Mouse (Mus musculus): ENCODE results near the gene Ppcs. TPM values are rescaled to one million over a fixed set of nuclear protein-coding genes. Genes with fewer than 3 reads are reported as not detected.

Gene Ppcs
- polyA plus RNA-seq, 1 experiment from 2014 or later = 31.5 TPM

DNA sequence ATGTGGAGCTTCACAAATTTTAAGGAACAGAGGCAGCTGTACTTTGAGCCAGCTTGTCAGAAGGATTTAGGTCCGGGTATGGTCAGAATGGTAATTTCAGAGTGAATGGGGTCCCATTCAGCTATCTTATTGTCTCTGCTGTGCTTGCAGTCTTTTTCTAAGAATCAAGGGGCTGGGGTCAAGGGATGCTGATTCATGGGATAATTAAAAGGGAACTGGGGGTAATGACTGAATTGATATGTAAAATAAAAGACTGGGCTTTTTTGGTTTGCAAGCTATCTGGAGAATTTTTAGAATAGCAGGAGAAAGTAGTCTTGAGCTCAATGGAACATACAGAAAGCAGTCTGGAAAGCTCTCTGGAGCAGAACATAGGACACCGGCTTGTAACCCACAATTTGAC is 18.8 kb downstream of the Ppcs start:
- Histone ChIP-seq H3K9ac (ENCODE audit: low read length) (no peak overlapping the region), H3K4me3 (ENCODE audit: low read length) (no peak overlapping the region), H3K4me1 (replicated peaks; ENCODE audit: control insufficient read depth, insufficient read depth, low read length) (no peaks in the 10 kb centered on the region), H3K27me3 (ENCODE audit: control insufficient read depth, insufficient read depth, low read depth, low read length) (no peaks in the 10 kb centered on the region), H3K36me3 (ENCODE audit: control insufficient read depth, insufficient read depth, low read length) (0 out of 2 replicates have a peak, but pooled peaks cover 3% of the 10 kb centered on the region), H3K9me3 (ENCODE audit: control insufficient read depth, low read length) (peaks cover 9% of the 10 kb centered on the region), H3K4me2 (ENCODE audit: low read depth, low read length) (no peak overlapping the region), H3K27ac (ENCODE audit: low read length) (no peak overlapping the region)
- WGBS = 85% methylated on average over 2 of the region's 2 CpGs
- ATAC-seq (ENCODE audit: low read depth) = no peak

- no peak overlapping the region for H3K4me3 ChIP-seq (ENCODE audit: low read length)
- H3K9ac ChIP-seq (ENCODE audit: low read length) = no peak overlapping the region
- H3K36me3 ChIP-seq (ENCODE audit: control insufficient read depth, insufficient read depth, low read length) = 0 out of 2 replicates have a peak, but pooled peaks cover 3% of the 10 kb centered on the region
- peaks cover 9% of the 10 kb centered on the region for H3K9me3 ChIP-seq (ENCODE audit: control insufficient read depth, low read length)
- H3K27ac ChIP-seq (ENCODE audit: low read length) = no peak overlapping the region
- no peaks in the 10 kb centered on the region for H3K27me3 ChIP-seq (ENCODE audit: control insufficient read depth, insufficient read depth, low read depth, low read length)
- 46% methylated on average over 7 of the region's 7 CpGs for WGBS
- no peaks in the 10 kb centered on the region for H3K4me1 ChIP-seq (replicated peaks; ENCODE audit: control insufficient read depth, insufficient read depth, low read length)
- H3K4me2 ChIP-seq (ENCODE audit: low read depth, low read length) = no peak overlapping the region
- no peak for ATAC-seq (ENCODE audit: low read depth)
These were observed 21.3 kb downstream of the Ppcs start for GRCm38 (mm10) chr4:119400896-119401295.

- H3K4me1 ChIP-seq (replicated peaks; ENCODE audit: control insufficient read depth, insufficient read depth, low read length) = no peaks in the 10 kb centered on the region
- no peak for ATAC-seq (ENCODE audit: low read depth)
- no peak overlapping the region for H3K27ac ChIP-seq (ENCODE audit: low read length)
- H3K27me3 ChIP-seq (ENCODE audit: control insufficient read depth, insufficient read depth, low read depth, low read length) = no peaks in the 10 kb centered on the region
- H3K4me3 ChIP-seq (ENCODE audit: low read length) = no peak overlapping the region
- no peak overlapping the region for H3K9ac ChIP-seq (ENCODE audit: low read length)
- H3K9me3 ChIP-seq (ENCODE audit: control insufficient read depth, low read length) = peaks cover 9% of the 10 kb centered on the region
- 0 out of 2 replicates have a peak, but pooled peaks cover 3% of the 10 kb centered on the region for H3K36me3 ChIP-seq (ENCODE audit: control insufficient read depth, insufficient read depth, low read length)
- WGBS = 67% methylated on average over 7 of the region's 7 CpGs
- no peak overlapping the region for H3K4me2 ChIP-seq (ENCODE audit: low read depth, low read length)
These were observed 23.5 kb downstream of the Ppcs start for GRCm38 (mm10) chr4:119398751-119399150.

DNA sequence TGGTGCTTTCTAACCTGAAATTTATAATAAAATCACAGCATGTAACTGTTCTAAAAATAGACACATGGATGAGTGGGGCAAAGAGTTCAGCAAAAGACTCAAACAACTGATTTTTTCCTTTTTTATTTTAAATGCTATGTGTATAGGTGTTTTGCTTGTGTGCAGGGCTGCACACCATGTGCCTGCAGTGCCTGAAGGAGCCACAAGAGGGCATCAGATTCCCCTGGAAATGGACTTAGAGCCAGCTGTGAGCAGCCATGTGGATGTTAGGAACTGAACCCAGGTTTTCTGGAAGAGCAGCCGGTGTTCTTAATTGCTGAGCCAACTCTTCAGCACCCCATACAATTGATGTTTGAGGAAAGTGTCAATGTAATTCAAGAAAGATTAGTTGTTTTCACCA is 31.9 kb downstream of the Ppcs start:
- Histone ChIP-seq H3K4me1 (replicated peaks; ENCODE audit: control insufficient read depth, insufficient read depth, low read length) (no peaks in the 10 kb centered on the region), H3K36me3 (ENCODE audit: control insufficient read depth, insufficient read depth, low read length) (no peaks in the 10 kb centered on the region), H3K4me3 (ENCODE audit: low read length) (no peak overlapping the region), H3K9me3 (ENCODE audit: control insufficient read depth, low read length) (no peaks in the 10 kb centered on the region), H3K9ac (ENCODE audit: low read length) (no peak overlapping the region), H3K27me3 (ENCODE audit: control insufficient read depth, insufficient read depth, low read depth, low read length) (no peaks in the 10 kb centered on the region), H3K27ac (ENCODE audit: low read length) (no peak overlapping the region), H3K4me2 (ENCODE audit: low read depth, low read length) (no peak overlapping the region)
- ATAC-seq (ENCODE audit: low read depth) = no peak
- 76% methylated on average over 1 of the region's 1 CpGs for WGBS

GRCm38 (mm10) chr4:119389184-119389583 is 33.0 kb downstream of the Ppcs start:
- no peaks in the 10 kb centered on the region for H3K4me1 ChIP-seq (replicated peaks; ENCODE audit: control insufficient read depth, insufficient read depth, low read length)
- H3K4me2 ChIP-seq (ENCODE audit: low read depth, low read length) = no peak overlapping the region
- no peaks in the 10 kb centered on the region for H3K27me3 ChIP-seq (ENCODE audit: control insufficient read depth, insufficient read depth, low read depth, low read length)
- WGBS = 82% methylated on average over 3 of the region's 3 CpGs
- no peaks in the 10 kb centered on the region for H3K9me3 ChIP-seq (ENCODE audit: control insufficient read depth, low read length)
- no peak overlapping the region for H3K4me3 ChIP-seq (ENCODE audit: low read length)
- no peak for ATAC-seq (ENCODE audit: low read depth)
- no peaks in the 10 kb centered on the region for H3K36me3 ChIP-seq (ENCODE audit: control insufficient read depth, insufficient read depth, low read length)
- H3K9ac ChIP-seq (ENCODE audit: low read length) = no peak overlapping the region
- H3K27ac ChIP-seq (ENCODE audit: low read length) = no peak overlapping the region

- H3K9ac ChIP-seq (ENCODE audit: low read length) = no peak overlapping the region
- H3K27ac ChIP-seq (ENCODE audit: low read length) = no peak overlapping the region
- H3K27me3 ChIP-seq (ENCODE audit: control insufficient read depth, insufficient read depth, low read depth, low read length) = no peaks in the 10 kb centered on the region
- no peaks in the 10 kb centered on the region for H3K4me1 ChIP-seq (replicated peaks; ENCODE audit: control insufficient read depth, insufficient read depth, low read length)
- WGBS = 65% methylated on average over 7 of the region's 7 CpGs
- no peaks in the 10 kb centered on the region for H3K9me3 ChIP-seq (ENCODE audit: control insufficient read depth, low read length)
- no peak overlapping the region for H3K4me3 ChIP-seq (ENCODE audit: low read length)
- no peaks in the 10 kb centered on the region for H3K36me3 ChIP-seq (ENCODE audit: control insufficient read depth, insufficient read depth, low read length)
- ATAC-seq (ENCODE audit: low read depth) = no peak
- no peak overlapping the region for H3K4me2 ChIP-seq (ENCODE audit: low read depth, low read length)
These were observed 40.6 kb downstream of the Ppcs start for GRCm38 (mm10) chr4:119381471-119382190.

- Histone ChIP-seq H3K27ac (ENCODE audit: low read length) (no peak overlapping the region), H3K4me2 (ENCODE audit: low read depth, low read length) (no peak overlapping the region), H3K4me3 (ENCODE audit: low read length) (no peak overlapping the region), H3K4me1 (replicated peaks; ENCODE audit: control insufficient read depth, insufficient read depth, low read length) (peaks cover 8% of the 10 kb centered on the region), H3K27me3 (ENCODE audit: control insufficient read depth, insufficient read depth, low read depth, low read length) (no peaks in the 10 kb centered on the region), H3K9ac (ENCODE audit: low read length) (no peak overlapping the region), H3K36me3 (ENCODE audit: control insufficient read depth, insufficient read depth, low read length) (no peaks in the 10 kb centered on the region), H3K9me3 (ENCODE audit: control insufficient read depth, low read length) (no peaks in the 10 kb centered on the region)
- WGBS = 87% methylated on average over 6 of the region's 6 CpGs
- ATAC-seq (ENCODE audit: low read depth) = no peak
These were observed 52.8 kb downstream of the Ppcs start for GRCm38 (mm10) chr4:119369460-119369859.

Other genes with a start within 250 kb of the Ppcs start
- 9.0 and 9.3 TPM in 2 replicates for gene Zfp691, start 248.2 kb downstream of the Ppcs start, polyA plus RNA-seq (2015; fragmentation: Nextera tagmentation; extraction: Ambion mirVana)
- gene Ermap, start 232.4 kb downstream of the Ppcs start, polyA plus RNA-seq (2015; fragmentation: Nextera tagmentation; extraction: Ambion mirVana) = 1.4 and 4.3 TPM in 2 replicates
- 114 and 123 TPM in 2 replicates for gene Svbp, start 227.1 kb downstream of the Ppcs start, polyA plus RNA-seq (2015; fragmentation: Nextera tagmentation; extraction: Ambion mirVana)
- gene Tmem269, start 204.2 kb downstream of the Ppcs start, polyA plus RNA-seq (2015; fragmentation: Nextera tagmentation; extraction: Ambion mirVana) = not detected in 2 replicates
- gene AU022252, start 189.7 kb downstream of the Ppcs start, polyA plus RNA-seq (2015; fragmentation: Nextera tagmentation; extraction: Ambion mirVana) = 26.5 and 30.8 TPM in 2 replicates
- gene P3h1, start 189.5 kb downstream of the Ppcs start, polyA plus RNA-seq (2015; fragmentation: Nextera tagmentation; extraction: Ambion mirVana) = 34.9 and 36.2 TPM in 2 replicates
- 0.15 and 0.18 TPM in 2 replicates for gene Cldn19, start 167.0 kb downstream of the Ppcs start, polyA plus RNA-seq (2015; fragmentation: Nextera tagmentation; extraction: Ambion mirVana)
- gene Ybx1, start 127.8 kb downstream of the Ppcs start, polyA plus RNA-seq (2015; fragmentation: Nextera tagmentation; extraction: Ambion mirVana) = 412 and 442 TPM in 2 replicates
- 86.8 and 91.9 TPM in 2 replicates for gene Ppih, start 101.9 kb downstream of the Ppcs start, polyA plus RNA-seq (2015; fragmentation: Nextera tagmentation; extraction: Ambion mirVana)
- 6.1 and 9.3 TPM in 2 replicates for gene Ccdc30, start 6.9 kb downstream of the Ppcs start, polyA plus RNA-seq (2015; fragmentation: Nextera tagmentation; extraction: Ambion mirVana)
- 2.0 and 2.1 TPM in 2 replicates for gene Zmynd12, start 394 bp upstream of the Ppcs start, polyA plus RNA-seq (2015; fragmentation: Nextera tagmentation; extraction: Ambion mirVana)
- 0.50 TPM in 2 replicates for gene Rimkla, start 70.2 kb upstream of the Ppcs start, polyA plus RNA-seq (2015; fragmentation: Nextera tagmentation; extraction: Ambion mirVana)
- 24.1 and 24.9 TPM in 2 replicates for gene Foxj3, start 114.6 kb upstream of the Ppcs start, polyA plus RNA-seq (2015; fragmentation: Nextera tagmentation; extraction: Ambion mirVana)
- 4.5 and 4.9 TPM in 2 replicates for gene Frg2f1, start 117.1 kb upstream of the Ppcs start, polyA plus RNA-seq (2015; fragmentation: Nextera tagmentation; extraction: Ambion mirVana)
- 0.64 TPM in 1 of 2 replicates, not detected in the other for gene Guca2a, start 215.3 kb upstream of the Ppcs start, polyA plus RNA-seq (2015; fragmentation: Nextera tagmentation; extraction: Ambion mirVana)
- gene Guca2b, start 236.5 kb upstream of the Ppcs start, polyA plus RNA-seq (2015; fragmentation: Nextera tagmentation; extraction: Ambion mirVana) = 0.62 TPM in 1 of 2 replicates, not detected in the other

Data from lung, embryonic 16.5 days (tissue).